Mouse (Mus musculus) kidney, embryonic 15.5 days (tissue): ENCODE data around the gene Gm48551. TPM values are rescaled to one million over a fixed set of nuclear protein-coding genes. Genes with fewer than 3 reads are reported as not detected.

Experiments
- ATAC-seq: fragments of 200-750 bp; cut with Nextera tagmentation; replicated peaks from 2 replicates; pipeline ENCODE4 v1.8.0; 2017; ENCODE audit warnings: moderate TSS enrichment; ENCODE audit not compliant: low FRiP score
- H3K27ac ChIP-seq: fragments of 300-500 bp; sonication (generic); 2 replicates; pipeline ENCODE4 v1.5.1; 2015; ENCODE audit warnings: mild to moderate bottlenecking, inconsistent platforms
- H3K27me3 ChIP-seq: fragments of 300-500 bp; sonication (generic); 2 replicates; pipeline ENCODE4 v1.6.1; 2015; ENCODE audit warnings: inconsistent platforms
- H3K36me3 ChIP-seq: fragments of 300-500 bp; sonication (generic); 2 replicates; pipeline ENCODE4 v1.6.1; 2015; ENCODE audit warnings: inconsistent platforms
- H3K4me1 ChIP-seq: fragments of 300-500 bp; sonication (generic); 2 replicates; pipeline ENCODE4 v1.6.1; 2015; ENCODE audit warnings: inconsistent platforms
- H3K4me2 ChIP-seq: fragments of 300-500 bp; sonication (generic); 2 replicates; pipeline ENCODE4 v1.6.1; 2015; ENCODE audit warnings: moderate library complexity, mild to moderate bottlenecking, inconsistent platforms
- H3K4me3 ChIP-seq: fragments of 300-500 bp; sonication (generic); replicated peaks from 2 replicates; pipeline ENCODE4 v1.5.1; 2015; ENCODE audit warnings: mild to moderate bottlenecking, inconsistent platforms
- H3K9ac ChIP-seq: fragments of 300-500 bp; sonication (generic); 2 replicates; pipeline ENCODE4 v1.6.1; 2015; ENCODE audit warnings: mild to moderate bottlenecking, inconsistent platforms
- H3K9me3 ChIP-seq: fragments of 300-500 bp; sonication (generic); replicated peaks from 2 replicates; pipeline ENCODE4 v1.6.1; 2016; ENCODE audit warnings: inconsistent platforms
- WGBS: fragments of 180-500 bp; shearing (Covaris S2); methylation state at CpG from one replicate; pipeline ENCODE4 v1.1.7; 2015; ENCODE audit warnings: mixed read lengths; 5-methylcytosine and 5-hydroxymethylcytosine counted together
- polyA plus RNA-seq: library from polyadenylated mRNA; unstranded; fragments of >200 nt; fragmentation: Nextera tagmentation; extraction: Ambion mirVana; gene quantifications from 2 replicates; pipeline ENCODE4 v1.2.1, GENCODE M21; 2015

Gene Gm48551
- polyA plus RNA-seq, 1 experiment from 2014 or later, result 4.1 TPM

DNA sequence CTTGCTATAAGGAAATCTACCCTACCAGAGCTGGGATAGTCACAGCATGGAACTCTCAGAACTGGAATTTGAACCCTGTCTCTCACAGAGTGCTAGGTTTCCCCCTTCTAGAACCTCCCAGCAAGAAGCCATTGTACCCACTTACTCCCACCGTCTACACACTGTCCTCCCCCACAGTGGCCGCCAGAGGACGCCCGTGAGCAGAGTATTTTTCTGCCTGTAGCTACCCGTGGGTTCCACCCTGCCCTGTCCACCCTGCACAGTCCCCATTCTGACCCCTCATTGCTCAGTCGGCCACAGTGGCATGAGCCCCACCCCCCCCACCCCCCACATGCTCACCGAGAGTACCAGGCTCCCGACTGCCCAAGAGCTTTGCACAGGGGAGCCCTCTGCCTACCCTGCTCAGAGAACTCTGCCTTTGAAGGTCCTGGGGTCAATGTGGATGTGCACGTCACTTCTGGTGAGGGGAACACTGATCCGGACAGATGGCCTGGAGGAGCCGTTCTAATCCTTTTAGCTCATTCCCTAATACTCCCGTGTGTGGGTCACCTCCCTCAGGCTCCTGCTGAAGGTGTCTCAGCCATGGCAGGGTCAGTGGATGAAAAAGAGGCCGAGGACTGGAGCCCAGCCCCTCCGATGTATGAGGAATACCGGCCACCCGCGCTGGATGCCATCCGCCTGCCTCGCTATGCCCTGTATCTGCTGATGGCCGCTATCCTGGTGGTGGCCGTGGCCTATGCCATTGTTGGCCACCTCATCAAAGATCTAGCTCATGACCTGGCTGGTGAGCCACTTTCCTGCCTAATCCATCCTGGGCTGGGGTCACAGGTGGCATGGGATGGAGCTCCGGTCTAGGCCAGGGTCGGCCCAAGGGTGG lies 5.8 kb downstream of the Gm48551 start:
- no peaks in the 10 kb centered on the region for H3K27me3 ChIP-seq
- H3K9ac ChIP-seq, result no peak overlapping the region
- ATAC-seq, result peak; percentile 46
- H3K9me3 ChIP-seq, result no peaks in the 10 kb centered on the region
- no peak overlapping the region for H3K4me2 ChIP-seq
- 59% methylated on average over 23 of the region's 23 CpGs for WGBS
- peak overlapping the region; percentile 55; the same call in 1 of the 2 replicates for H3K27ac ChIP-seq
- H3K4me1 ChIP-seq, result peaks cover 46% of the 10 kb centered on the region
- peaks cover 40% of the 10 kb centered on the region for H3K36me3 ChIP-seq
- no peak overlapping the region for H3K4me3 ChIP-seq

DNA sequence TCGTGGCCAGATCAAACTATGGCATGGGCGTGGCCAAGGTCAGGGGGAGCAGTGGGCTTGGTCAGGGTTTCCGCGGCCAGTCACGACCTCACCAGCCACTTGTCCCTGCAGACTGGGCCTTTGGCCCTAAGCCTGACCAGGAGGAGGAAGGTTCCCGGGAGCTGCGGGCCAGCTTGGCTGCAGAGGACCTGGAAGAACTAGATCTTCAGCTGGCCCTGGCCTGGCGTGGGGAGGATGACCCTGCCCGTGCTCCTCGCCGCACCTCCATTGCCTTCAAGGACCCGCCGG lies 6.4 kb downstream of the Gm48551 start:
- no peak for ATAC-seq
- H3K9me3 ChIP-seq, result no peaks in the 10 kb centered on the region
- 89% methylated on average over 13 of the region's 13 CpGs for WGBS

DNA sequence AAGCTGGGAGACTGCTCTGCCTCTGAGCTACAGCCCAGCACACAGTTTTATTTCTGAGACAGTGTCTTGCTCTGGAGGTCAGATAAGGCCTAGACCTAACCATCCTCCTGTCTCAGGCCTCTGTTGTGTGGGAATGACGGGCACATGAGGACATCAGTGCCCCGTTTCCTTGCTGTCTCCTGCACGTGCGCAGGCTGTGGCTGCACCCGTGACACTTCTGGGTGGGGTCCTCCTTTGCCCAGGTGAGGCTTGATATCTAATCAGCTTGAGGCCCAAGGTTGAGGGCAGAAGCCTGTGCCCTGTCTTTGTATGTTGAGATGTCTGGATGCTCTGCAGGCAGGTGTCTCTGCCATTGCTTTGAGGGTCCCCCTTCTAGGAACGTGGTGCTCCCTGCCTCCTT lies 8.0 kb downstream of the Gm48551 start:
- peak overlapping the region; percentile 76; the same call in 1 of the 2 replicates for H3K27ac ChIP-seq
- no peak for ATAC-seq
- peaks cover 23% of the 10 kb centered on the region for H3K36me3 ChIP-seq
- no peak overlapping the region for H3K9ac ChIP-seq
- H3K4me1 ChIP-seq, result peaks cover 44% of the 10 kb centered on the region
- no peak overlapping the region for H3K4me3 ChIP-seq
- no peaks in the 10 kb centered on the region for H3K27me3 ChIP-seq
- H3K9me3 ChIP-seq, result no peaks in the 10 kb centered on the region
- no peak overlapping the region for H3K4me2 ChIP-seq
- 88% methylated on average over 6 of the region's 6 CpGs for WGBS

More for the DNA sequence above, 6.4 kb downstream of the Gm48551 start:
- Histone ChIP-seq H3K27me3 (no peaks in the 10 kb centered on the region), H3K9ac (no peak overlapping the region), H3K4me1 (peaks cover 40% of the 10 kb centered on the region), H3K36me3 (peaks cover 40% of the 10 kb centered on the region), H3K4me2 (no peak overlapping the region), H3K27ac (no peak overlapping the region), H3K4me3 (no peak overlapping the region)

DNA sequence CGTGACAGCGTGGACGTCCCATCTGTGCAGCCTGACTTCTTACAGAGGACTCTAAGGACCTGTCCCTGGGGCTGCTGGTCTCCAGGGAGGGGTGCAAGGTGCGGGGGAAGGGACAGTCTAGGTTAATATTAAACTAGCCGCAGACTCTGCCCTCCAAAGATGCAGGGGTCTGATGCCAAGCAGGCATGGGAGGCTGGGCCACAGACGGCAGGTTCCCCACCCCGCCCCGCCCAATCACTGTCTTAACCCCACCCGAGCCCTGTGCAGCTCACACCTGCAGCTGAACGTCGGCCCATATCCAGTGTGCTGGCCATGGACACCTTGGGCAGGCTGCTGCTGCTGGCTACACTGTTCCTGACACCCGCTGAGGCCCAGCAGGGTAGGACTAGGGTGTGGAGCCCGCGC lies 8.5 kb downstream of the Gm48551 start, which contains the start of gene Smim24:
Gene Smim24, plus strand, starts transcription at position 271 of the 405 bp plus-strand sequence.
- peak within 1 kb of the TSS; percentile 76 for H3K27ac ChIP-seq
- WGBS, result 53% methylated on average over 14 of the region's 14 CpGs
- peak within 1 kb of the TSS; percentile 66 for H3K4me2 ChIP-seq
- no peaks in the 10 kb centered on the region for H3K9me3 ChIP-seq
- H3K9ac ChIP-seq, result peak within 1 kb of the TSS; percentile 40
- H3K36me3 ChIP-seq, result peaks cover 23% of the 10 kb centered on the region
- peak within 1 kb of the TSS; percentile 36 for H3K4me3 ChIP-seq
- ATAC-seq, result peak; percentile 31
- H3K27me3 ChIP-seq, result no peaks in the 10 kb centered on the region
- H3K4me1 ChIP-seq, result peaks cover 48% of the 10 kb centered on the region

DNA sequence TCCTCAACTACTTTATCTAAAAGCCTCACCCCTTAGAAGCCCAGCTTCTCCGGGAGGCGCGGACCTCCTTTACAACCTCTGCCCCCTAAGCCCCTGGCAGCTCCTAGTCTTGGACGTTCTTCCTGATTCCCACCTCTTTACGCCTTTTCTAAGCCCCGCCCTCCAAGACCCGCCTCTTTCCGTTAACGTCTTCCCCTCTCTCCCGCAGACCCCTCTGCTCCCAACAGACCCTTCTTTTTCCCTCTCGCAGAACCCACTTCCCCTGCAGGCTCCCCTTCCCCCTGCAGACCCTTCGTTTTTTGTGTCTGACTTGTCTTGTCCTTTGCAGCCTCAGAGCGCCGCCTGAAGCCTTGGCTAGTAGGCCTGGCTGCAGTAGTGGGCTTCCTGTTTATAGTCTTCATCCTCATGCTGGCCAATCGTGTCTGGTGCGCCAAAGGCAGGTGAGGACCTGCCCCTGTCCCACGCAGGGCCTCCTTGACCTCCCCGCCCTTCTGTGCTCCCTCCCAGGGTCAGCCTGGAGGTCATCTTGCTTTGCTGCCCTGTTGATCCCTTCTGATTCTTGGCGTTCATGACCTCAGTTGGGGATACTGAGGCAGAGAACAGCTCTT lies 9.3 kb downstream of the Gm48551 start:
- Histone ChIP-seq H3K9ac (peak overlapping the region; percentile 40), H3K27me3 (no peaks in the 10 kb centered on the region), H3K4me1 (peaks cover 48% of the 10 kb centered on the region), H3K4me3 (peak overlapping the region; percentile 36), H3K4me2 (peak overlapping the region; percentile 66), H3K36me3 (peaks cover 19% of the 10 kb centered on the region), H3K9me3 (no peaks in the 10 kb centered on the region), H3K27ac (peak overlapping the region; percentile 76)
- ATAC-seq, result no peak
- WGBS, result 5% methylated on average over 19 of the region's 19 CpGs

DNA sequence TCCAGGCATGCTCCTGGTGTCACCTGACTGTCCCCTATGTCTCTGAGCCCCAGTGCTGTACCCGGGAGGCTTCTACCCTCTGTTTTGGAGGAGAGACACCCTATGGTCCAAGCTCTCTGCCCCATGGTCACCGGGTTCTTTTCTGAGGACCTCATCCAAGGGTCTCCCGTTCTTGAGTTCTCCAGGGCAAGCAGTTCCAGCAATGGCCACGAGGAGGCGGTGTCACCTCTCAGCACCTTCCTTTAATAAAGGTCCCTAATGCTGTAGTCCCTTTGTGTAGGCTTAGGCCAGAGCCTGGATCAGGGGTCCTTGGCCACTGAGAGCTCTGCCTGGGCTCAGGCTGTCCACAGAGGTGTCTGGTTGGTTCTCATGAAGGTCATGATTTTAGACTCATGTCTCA lies 10.9 kb downstream of the Gm48551 start:
- Histone ChIP-seq H3K27ac (0 out of 2 replicates have a peak overlapping the region, but pooled peaks have one; percentile 29), H3K27me3 (no peaks in the 10 kb centered on the region), H3K4me3 (no peak overlapping the region), H3K4me2 (no peak overlapping the region), H3K9me3 (no peaks in the 10 kb centered on the region), H3K9ac (no peak overlapping the region), H3K4me1 (peaks cover 42% of the 10 kb centered on the region), H3K36me3 (peaks cover 24% of the 10 kb centered on the region)
- no peak for ATAC-seq
- WGBS, result 16% methylated on average over 5 of the region's 5 CpGs

DNA sequence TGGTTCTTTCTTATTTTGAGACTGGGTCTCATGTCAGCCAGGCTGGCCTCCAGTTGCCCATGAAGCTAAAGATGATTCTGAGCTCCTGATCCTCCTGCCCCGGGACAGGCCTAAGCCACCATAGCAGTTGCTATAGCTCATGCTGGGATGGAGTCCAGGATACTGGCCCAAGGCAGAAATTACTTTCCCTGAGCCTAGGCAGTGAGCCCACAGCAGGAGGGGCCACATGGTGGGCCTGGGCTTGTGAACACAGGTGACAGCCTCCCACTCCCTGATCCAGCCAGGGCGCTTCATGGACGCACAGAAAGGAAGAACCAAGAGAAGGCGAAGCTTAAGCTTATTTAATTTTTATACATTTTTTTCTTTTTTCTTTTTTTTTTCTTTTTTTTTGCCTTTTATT lies 11.6 kb downstream of the Gm48551 start:
- WGBS, result 88% methylated on average over 4 of the region's 4 CpGs
- peaks cover 28% of the 10 kb centered on the region for H3K36me3 ChIP-seq
- H3K4me2 ChIP-seq, result no peak overlapping the region
- H3K27ac ChIP-seq, result 0 out of 2 replicates have a peak overlapping the region, but pooled peaks have one; percentile 14
- H3K4me3 ChIP-seq, result no peak overlapping the region
- no peak overlapping the region for H3K9ac ChIP-seq
- H3K9me3 ChIP-seq, result no peaks in the 10 kb centered on the region
- H3K4me1 ChIP-seq, result peaks cover 47% of the 10 kb centered on the region
- no peaks in the 10 kb centered on the region for H3K27me3 ChIP-seq
- no peak for ATAC-seq

DNA sequence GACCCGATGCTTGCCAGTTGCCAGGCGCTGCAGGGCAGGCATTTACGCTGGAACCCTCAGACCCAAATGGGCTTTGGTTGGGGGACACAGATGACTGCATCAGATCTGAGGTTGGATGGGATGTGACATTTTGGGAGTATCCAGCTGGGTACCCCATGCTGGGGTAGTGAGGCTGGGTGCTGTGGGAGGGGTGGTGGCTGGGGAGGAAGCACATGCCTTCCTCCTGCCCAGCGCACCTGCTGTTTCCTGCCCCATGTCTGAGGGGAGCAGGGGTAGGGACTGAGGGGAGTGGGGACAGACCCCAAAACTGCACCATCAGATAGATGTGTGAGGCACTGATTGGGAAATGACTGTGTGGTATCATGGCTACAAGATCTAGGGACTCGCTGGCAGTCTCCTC lies 12.5 kb downstream of the Gm48551 start:
- ATAC-seq, result no peak
- no peak overlapping the region for H3K4me3 ChIP-seq
- 0 out of 2 replicates have a peak overlapping the region, but pooled peaks have one; percentile 14 for H3K27ac ChIP-seq
- no peaks in the 10 kb centered on the region for H3K9me3 ChIP-seq
- no peak overlapping the region for H3K9ac ChIP-seq
- no peaks in the 10 kb centered on the region for H3K27me3 ChIP-seq
- no peak overlapping the region for H3K4me2 ChIP-seq
- H3K36me3 ChIP-seq, result peaks cover 31% of the 10 kb centered on the region
- 75% methylated on average over 5 of the region's 5 CpGs for WGBS
- peaks cover 56% of the 10 kb centered on the region for H3K4me1 ChIP-seq

DNA sequence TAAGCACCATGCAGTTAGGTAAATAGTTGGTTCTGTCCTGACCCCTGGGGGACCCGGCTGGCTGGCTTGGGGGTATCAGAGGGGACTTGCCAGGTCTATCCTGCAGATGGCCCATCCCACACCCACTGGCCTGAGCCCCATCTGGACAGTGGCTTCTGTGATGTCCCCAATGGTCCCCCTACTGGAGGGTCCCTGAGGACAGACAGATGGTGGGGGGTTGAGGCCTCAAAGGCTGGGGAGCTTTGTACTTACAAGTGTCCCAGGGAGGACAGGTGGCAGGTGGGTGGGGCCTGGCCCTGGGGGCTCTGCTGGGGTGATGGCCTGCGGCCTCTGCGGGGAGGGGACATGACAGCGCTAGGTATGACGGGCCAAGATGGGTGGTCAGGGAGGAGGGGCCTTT lies 15.0 kb downstream of the Gm48551 start:
- no peaks in the 10 kb centered on the region for H3K27me3 ChIP-seq
- H3K4me2 ChIP-seq, result no peak overlapping the region
- no peak for ATAC-seq
- peaks cover 42% of the 10 kb centered on the region for H3K36me3 ChIP-seq
- no peaks in the 10 kb centered on the region for H3K9me3 ChIP-seq
- H3K9ac ChIP-seq, result no peak overlapping the region
- WGBS, result 78% methylated on average over 5 of the region's 5 CpGs
- H3K27ac ChIP-seq, result no peak overlapping the region
- H3K4me1 ChIP-seq, result peaks cover 60% of the 10 kb centered on the region
- H3K4me3 ChIP-seq, result no peak overlapping the region

DNA sequence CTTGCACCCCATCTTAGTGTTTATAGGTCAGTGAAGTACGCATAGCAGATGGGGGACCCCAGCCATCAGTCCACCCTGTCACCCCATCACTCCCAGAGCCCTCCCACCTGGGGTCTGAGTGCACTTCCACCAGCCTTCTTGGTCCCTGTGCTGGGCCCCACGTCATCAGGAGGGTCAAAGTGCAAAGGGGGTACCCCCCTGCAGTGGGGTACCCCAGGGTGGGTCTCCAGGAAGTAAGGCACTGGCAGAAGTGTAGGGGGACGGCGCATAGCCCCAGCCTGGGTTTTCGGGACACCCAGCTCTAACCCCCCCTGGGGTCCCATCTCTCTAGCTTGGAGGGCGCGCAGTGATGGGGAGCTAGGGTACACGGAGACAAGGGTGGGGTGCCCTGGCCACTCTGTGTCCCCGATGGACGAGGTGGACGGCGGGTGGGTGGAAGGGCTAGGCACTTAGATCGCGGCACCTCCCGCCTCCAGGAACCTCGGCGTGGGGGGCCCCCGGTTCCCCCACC lies 15.6 kb downstream of the Gm48551 start:
- H3K4me2 ChIP-seq, result no peak overlapping the region
- H3K9me3 ChIP-seq, result no peaks in the 10 kb centered on the region
- H3K27me3 ChIP-seq, result no peaks in the 10 kb centered on the region
- 86% methylated on average over 18 of the region's 18 CpGs for WGBS
- peaks cover 65% of the 10 kb centered on the region for H3K4me1 ChIP-seq
- no peak overlapping the region for H3K4me3 ChIP-seq
- no peak for ATAC-seq
- no peak overlapping the region for H3K9ac ChIP-seq
- peaks cover 48% of the 10 kb centered on the region for H3K36me3 ChIP-seq
- no peak overlapping the region for H3K27ac ChIP-seq

DNA sequence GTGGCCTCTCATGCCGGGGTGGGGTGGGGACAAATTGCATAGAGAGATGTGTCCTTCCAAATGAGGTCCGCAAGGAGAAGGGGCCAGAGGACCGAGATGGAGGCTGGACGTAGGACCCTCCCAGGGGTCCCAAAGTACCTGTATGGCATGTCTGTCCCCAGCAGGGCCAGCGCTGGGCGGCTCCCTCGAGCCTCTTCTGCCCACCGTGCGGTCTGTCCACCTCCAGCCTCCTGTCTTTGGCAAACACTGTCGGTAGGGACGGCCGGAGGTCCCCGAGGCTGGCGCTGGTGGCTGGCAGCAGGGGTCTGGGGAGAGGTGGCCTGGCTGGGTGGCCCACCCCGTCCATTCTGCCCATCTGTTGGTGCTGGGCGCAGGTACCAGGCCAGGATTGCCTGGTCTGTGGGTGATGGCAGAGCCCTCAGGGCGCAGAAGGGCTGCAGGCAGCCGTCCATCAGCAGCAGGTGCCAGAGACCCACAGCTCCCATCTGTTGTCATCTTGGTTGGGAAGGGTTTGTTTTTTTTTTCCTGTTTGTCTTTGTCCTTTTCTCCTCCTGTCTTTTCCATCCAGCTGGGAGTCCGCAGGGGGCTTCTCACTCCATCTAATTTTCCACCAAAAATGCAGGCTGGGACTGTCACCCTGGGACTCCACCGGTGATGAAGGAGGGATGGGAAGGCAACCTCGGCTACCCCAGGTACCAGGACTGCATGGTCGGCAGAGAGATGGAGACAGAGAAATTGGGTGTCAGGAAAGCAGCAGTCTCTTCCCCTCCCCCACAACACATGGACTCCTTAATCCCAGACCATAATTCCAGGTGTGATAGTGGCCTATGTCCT lies 16.3 kb downstream of the Gm48551 start:
- 64% methylated on average over 22 of the region's 22 CpGs for WGBS
- no peak overlapping the region for H3K9ac ChIP-seq

More for the DNA sequence above, 16.3 kb downstream of the Gm48551 start:
- no peaks in the 10 kb centered on the region for H3K9me3 ChIP-seq
- ATAC-seq, result no peak
- H3K4me1 ChIP-seq, result peaks cover 70% of the 10 kb centered on the region
- peak overlapping the region; percentile 96; the same call in 1 of the 2 replicates for H3K27ac ChIP-seq
- no peaks in the 10 kb centered on the region for H3K27me3 ChIP-seq
- H3K36me3 ChIP-seq, result peaks cover 54% of the 10 kb centered on the region
- H3K4me2 ChIP-seq, result no peak overlapping the region
- H3K4me3 ChIP-seq, result no peak overlapping the region
